Mouse (Mus musculus) limb, embryonic 15.5 days (tissue): ENCODE data around the gene Rptn. TPM values are rescaled to one million over a fixed set of nuclear protein-coding genes. Genes with fewer than 3 reads are reported as not detected.
A peak's percentile ranks its signal among the peaks of the same experiment; 100 is the strongest.
"Not testable (repeated sequence)": the region's sequence is repeated elsewhere in the genome, so short reads cannot be mapped to it uniquely, and the experiment has no call there.

Source experiments
- ATAC-seq: fragments of 200-750 bp; cut with Nextera tagmentation; 2 replicates; pipeline ENCODE4 v1.8.0; 2017; ENCODE audit warnings: low read depth, moderate TSS enrichment; ENCODE audit not compliant: insufficient number of reproducible peaks, low FRiP score, low TSS enrichment
- H3K27ac ChIP-seq: fragments of 300-500 bp; sonication (generic); 2 replicates; pipeline ENCODE4 v1.5.1; 2015; ENCODE audit warnings: moderate library complexity, mild to moderate bottlenecking, inconsistent platforms
- H3K27me3 ChIP-seq: fragments of 300-500 bp; sonication (generic); 2 replicates; pipeline ENCODE4 v1.6.1; 2015; ENCODE audit warnings: inconsistent platforms
- H3K36me3 ChIP-seq: fragments of 300-500 bp; sonication (generic); 2 replicates; pipeline ENCODE4 v1.6.1; 2015; ENCODE audit warnings: inconsistent platforms
- H3K4me1 ChIP-seq: fragments of 300-500 bp; sonication (generic); 2 replicates; pipeline ENCODE4 v1.6.1; 2015; ENCODE audit warnings: inconsistent platforms
- H3K4me2 ChIP-seq: fragments of 300-500 bp; sonication (generic); 2 replicates; pipeline ENCODE4 v1.6.1; 2015; ENCODE audit warnings: mild to moderate bottlenecking, inconsistent platforms
- H3K4me3 ChIP-seq: fragments of 300-500 bp; sonication (generic); 2 replicates; pipeline ENCODE4 v1.5.1; 2015; ENCODE audit warnings: mild to moderate bottlenecking, inconsistent platforms
- H3K9ac ChIP-seq: fragments of 300-500 bp; sonication (generic); 2 replicates; pipeline ENCODE4 v1.6.1; 2015; ENCODE audit warnings: inconsistent platforms
- H3K9me3 ChIP-seq: fragments of 300-500 bp; sonication (generic); 2 replicates; pipeline ENCODE4 v1.6.1; 2016; ENCODE audit warnings: inconsistent platforms
- WGBS: fragments of 180-500 bp; shearing (Covaris S2); methylation state at CpG from one replicate; pipeline ENCODE4 v1.1.7; 2015; 5-methylcytosine and 5-hydroxymethylcytosine counted together
- polyA plus RNA-seq: library from polyadenylated mRNA; unstranded; fragments of >200 nt; fragmentation: Nextera tagmentation; extraction: Ambion mirVana; gene quantifications from 2 replicates; pipeline ENCODE4 v1.2.1, GENCODE M21; 2015

Gene Rptn
- polyA plus RNA-seq, 1 experiment from 2014 or later, result 0.05 TPM

- 13% methylated on average over 2 of the region's 2 CpGs for WGBS
- ATAC-seq, result no peak
Observed at GRCm38 (mm10) chr3:93411905-93412304, 18.4 kb downstream of the Rptn start.

DNA sequence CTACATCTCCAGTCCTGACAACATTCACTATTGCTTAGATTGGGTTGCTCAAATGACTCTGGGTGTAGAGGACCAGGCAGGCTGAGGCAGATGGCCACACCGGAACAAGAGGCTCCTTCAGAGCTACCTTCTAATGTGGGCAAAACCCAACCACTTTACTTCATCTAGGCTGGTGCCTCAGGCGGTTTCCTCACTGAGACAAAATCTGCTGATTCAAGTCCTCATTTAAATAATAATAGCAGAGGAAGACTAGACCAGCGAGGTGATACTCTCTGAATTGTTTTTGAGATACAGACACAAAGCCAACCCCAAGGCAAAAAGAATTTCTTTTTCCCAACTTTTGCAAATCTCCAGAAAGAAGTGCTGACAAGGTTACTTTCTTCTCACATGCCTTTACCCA is 38.2 kb downstream of the Rptn start:
- H3K4me2 ChIP-seq, result no peak overlapping the region
- H3K4me1 ChIP-seq, result no peaks in the 10 kb centered on the region
- no peak overlapping the region for H3K27ac ChIP-seq
- WGBS, result 57% methylated on average over 3 of the region's 3 CpGs
- ATAC-seq, result no peak
- no peak overlapping the region for H3K4me3 ChIP-seq
- H3K27me3 ChIP-seq, result no peaks in the 10 kb centered on the region
- H3K36me3 ChIP-seq, result no peaks in the 10 kb centered on the region
- no peaks in the 10 kb centered on the region for H3K9me3 ChIP-seq
- H3K9ac ChIP-seq, result no peak overlapping the region

More at GRCm38 (mm10) chr3:93411905-93412304, 18.4 kb downstream of the Rptn start:
- H3K4me1 ChIP-seq, result no peaks in the 10 kb centered on the region
- no peak overlapping the region for H3K9ac ChIP-seq
- H3K9me3 ChIP-seq, result no peaks in the 10 kb centered on the region
- no peaks in the 10 kb centered on the region for H3K36me3 ChIP-seq
- no peak overlapping the region for H3K4me3 ChIP-seq
- H3K27ac ChIP-seq, result no peak overlapping the region
- H3K4me2 ChIP-seq, result no peak overlapping the region
- H3K27me3 ChIP-seq, result no peaks in the 10 kb centered on the region

DNA sequence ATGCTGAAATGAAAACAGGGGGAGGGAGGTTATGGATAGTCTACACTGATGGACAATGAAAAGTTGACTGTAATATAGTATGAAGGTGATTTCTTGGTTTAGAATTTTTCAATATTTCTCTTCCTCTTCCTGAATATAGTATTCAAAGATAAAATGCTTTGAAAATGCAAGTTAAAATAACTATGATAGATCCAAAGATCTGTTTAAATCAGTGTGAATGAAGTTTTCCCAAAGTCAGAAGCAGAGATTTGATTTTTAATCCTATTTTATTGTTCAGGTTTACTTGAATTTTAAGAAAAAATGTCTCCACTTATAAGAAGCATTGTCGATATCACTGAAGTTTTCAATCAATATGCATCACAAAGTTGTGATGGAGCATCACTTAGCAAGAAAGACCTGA is 48.5 kb downstream of the Rptn start, which contains the start of gene Tchh:
TSS of gene Tchh (plus strand) at position 301 of the 400 bp plus-strand sequence.
- H3K27me3 ChIP-seq, result peaks cover 41% of the 10 kb centered on the region
- WGBS, result 94% methylated on average over 1 of the region's 1 CpGs
- H3K9ac ChIP-seq, result no peak within 1 kb of the TSS
- peak within 1 kb of the TSS; percentile 52; the same call in 1 of the 2 replicates for H3K4me3 ChIP-seq
- no peaks in the 10 kb centered on the region for H3K36me3 ChIP-seq
- H3K9me3 ChIP-seq, result no peaks in the 10 kb centered on the region
- peak within 1 kb of the TSS; percentile 97; the same call in 1 of the 2 replicates for H3K4me2 ChIP-seq
- ATAC-seq, result no peak
- H3K27ac ChIP-seq, result no peak within 1 kb of the TSS
- H3K4me1 ChIP-seq, result peaks cover 31% of the 10 kb centered on the region

GRCm38 (mm10) chr3:93443501-93444101 is 50.1 kb downstream of the Rptn start:
- ATAC-seq, result no peak
- WGBS, result under 1% methylated on average over 38 of the region's 38 CpGs
- H3K27ac ChIP-seq, result no peak overlapping the region
- peak overlapping the region; percentile 52 for H3K4me3 ChIP-seq
- no peaks in the 10 kb centered on the region for H3K36me3 ChIP-seq
- H3K9ac ChIP-seq, result 0 out of 2 replicates have a peak overlapping the region, but pooled peaks have one; percentile 20
- H3K9me3 ChIP-seq, result no peaks in the 10 kb centered on the region
- peak overlapping the region; percentile 97 for H3K4me2 ChIP-seq
- peaks cover 40% of the 10 kb centered on the region for H3K4me1 ChIP-seq
- peaks cover 49% of the 10 kb centered on the region for H3K27me3 ChIP-seq

- ATAC-seq, result peak; percentile 58; the same call in 1 of the 2 replicates
- H3K4me2 ChIP-seq, result peak overlapping the region; percentile 97
- H3K9ac ChIP-seq, result peak overlapping the region; percentile 29; the same call in 1 of the 2 replicates
- peak overlapping the region; percentile 52 for H3K4me3 ChIP-seq
- H3K4me1 ChIP-seq, result peaks cover 40% of the 10 kb centered on the region
- H3K9me3 ChIP-seq, result no peaks in the 10 kb centered on the region
- peaks cover 52% of the 10 kb centered on the region for H3K27me3 ChIP-seq
- WGBS, result under 1% methylated on average over 56 of the region's 56 CpGs
- H3K36me3 ChIP-seq, result no peaks in the 10 kb centered on the region
- peak overlapping the region; percentile 69 for H3K27ac ChIP-seq
Observed at GRCm38 (mm10) chr3:93444343-93445164, 51.1 kb downstream of the Rptn start.

GRCm38 (mm10) chr3:93445165-93445705 is 51.7 kb downstream of the Rptn start:
- Histone ChIP-seq H3K36me3 (no peaks in the 10 kb centered on the region), H3K4me1 (peaks cover 40% of the 10 kb centered on the region), H3K27ac (no peak overlapping the region), H3K27me3 (peaks cover 59% of the 10 kb centered on the region), H3K4me2 (peak overlapping the region; percentile 97), H3K9me3 (no peaks in the 10 kb centered on the region), H3K9ac (0 out of 2 replicates have a peak overlapping the region, but pooled peaks have one; percentile 29), H3K4me3 (peak overlapping the region; percentile 52)
- WGBS, result under 1% methylated on average over 36 of the region's 36 CpGs
- no peak for ATAC-seq

DNA sequence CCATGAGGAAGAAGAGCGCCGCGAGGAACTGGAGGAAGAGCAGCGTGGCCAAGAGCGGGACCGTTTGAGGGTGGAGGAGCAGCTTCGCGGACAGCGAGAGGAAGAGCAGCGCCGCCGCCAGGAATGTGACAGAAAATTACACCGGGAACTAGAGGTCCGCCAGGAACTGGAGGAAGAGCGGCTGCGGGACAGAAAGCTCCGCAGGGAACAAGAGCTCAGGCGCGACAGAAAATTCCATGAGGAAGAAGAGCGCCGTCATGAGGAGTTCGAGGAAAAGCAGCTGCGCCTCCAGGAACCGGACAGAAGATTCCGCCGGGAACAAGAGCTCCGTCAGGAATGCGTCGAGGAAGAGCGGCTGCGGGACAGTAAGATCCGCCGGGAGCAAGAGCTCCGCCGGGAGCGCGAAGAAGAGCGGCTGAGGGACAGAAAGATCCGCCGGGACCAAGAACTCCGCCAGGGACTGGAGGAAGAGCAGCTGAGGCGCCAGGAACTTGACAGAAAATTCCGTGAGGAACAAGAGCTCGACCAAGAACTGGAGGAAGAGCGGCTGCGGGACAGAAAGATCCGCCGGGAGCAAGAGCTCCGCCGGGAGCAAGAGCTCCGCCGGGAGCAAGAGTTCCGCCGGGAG is 52.7 kb downstream of the Rptn start:
- no peak for ATAC-seq
- WGBS, result 1% methylated on average over 54 of the region's 54 CpGs
- no peaks in the 10 kb centered on the region for H3K36me3 ChIP-seq
- peaks cover 51% of the 10 kb centered on the region for H3K27me3 ChIP-seq
- H3K4me3 ChIP-seq, result peak overlapping the region; percentile 52
- H3K9me3 ChIP-seq, result no peaks in the 10 kb centered on the region
- H3K4me2 ChIP-seq, result peak overlapping the region; percentile 97
- no peak overlapping the region for H3K27ac ChIP-seq
- peaks cover 40% of the 10 kb centered on the region for H3K4me1 ChIP-seq
- peak overlapping the region; percentile 10; the same call in 1 of the 2 replicates for H3K9ac ChIP-seq

DNA sequence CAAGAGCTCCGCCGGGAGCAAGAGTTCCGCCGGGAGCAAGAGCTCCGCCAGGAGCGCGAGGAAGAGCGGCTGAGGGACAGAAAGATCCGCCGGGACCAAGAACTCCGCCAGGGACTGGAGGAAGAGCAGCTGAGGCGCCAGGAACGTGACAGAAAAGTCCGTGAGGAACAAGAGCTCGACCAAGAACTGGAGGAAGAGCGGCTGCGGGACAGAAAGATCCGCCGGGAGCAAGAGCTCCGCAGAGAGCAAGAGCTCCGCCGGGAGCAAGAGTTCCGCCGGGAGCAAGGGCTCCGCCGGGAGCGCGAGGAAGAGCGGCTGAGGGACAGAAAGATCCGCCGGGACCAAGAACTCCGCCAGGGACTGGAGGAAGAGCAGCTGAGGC is 53.2 kb downstream of the Rptn start:
- H3K36me3 ChIP-seq, H3K9me3 ChIP-seq, ATAC-seq: not testable (repeated sequence)
- Histone ChIP-seq H3K4me1 (peaks cover 40% of the 10 kb centered on the region), H3K4me3 (peak overlapping the region; percentile 52), H3K27ac (peak overlapping the region; percentile 34; the same call in 1 of the 2 replicates), H3K27me3 (peaks cover 49% of the 10 kb centered on the region), H3K9ac (0 out of 2 replicates have a peak overlapping the region, but pooled peaks have one; percentile 32), H3K4me2 (peak overlapping the region; percentile 97)
- 1% methylated on average over 32 of the region's 32 CpGs for WGBS

GRCm38 (mm10) chr3:93447138-93447841 is 53.8 kb downstream of the Rptn start:
- peaks cover 47% of the 10 kb centered on the region for H3K27me3 ChIP-seq
- WGBS, result under 1% methylated on average over 59 of the region's 59 CpGs
- H3K4me2 ChIP-seq, result peak overlapping the region; percentile 97
- H3K4me3 ChIP-seq, result peak overlapping the region; percentile 52
- H3K9ac ChIP-seq, result peak overlapping the region; percentile 32; the same call in 1 of the 2 replicates
- peak overlapping the region; percentile 34; the same call in 1 of the 2 replicates for H3K27ac ChIP-seq
- no peaks in the 10 kb centered on the region for H3K36me3 ChIP-seq
- 0 out of 2 replicates have a peak, but pooled peaks have one; percentile 24 for ATAC-seq
- peaks cover 40% of the 10 kb centered on the region for H3K4me1 ChIP-seq
- H3K9me3 ChIP-seq, result no peaks in the 10 kb centered on the region
